Mouse (Mus musculus): ENCODE data around the gene Plekhh3.

- TF ChIP-seq MYOG (IDR thresholded peaks at IDR 0.05; ENCODE audit: control insufficient read depth, extremely low read depth, insufficient read length) (no peak), CTCF (IDR thresholded peaks at IDR 0.05; ENCODE audit: control insufficient read depth, insufficient read depth, insufficient read length) (no peak), MYOD1 (IDR thresholded peaks at IDR 0.05; ENCODE audit: control insufficient read depth, insufficient read length, low read depth) (no peak), MAX (IDR thresholded peaks at IDR 0.05) (no peak), USF1 (IDR thresholded peaks at IDR 0.05; ENCODE audit: low read depth) (no peak), FOSL1 (IDR thresholded peaks at IDR 0.05; ENCODE audit: insufficient read depth, low read length, poor library complexity, severe bottlenecking) (no peak)
These were observed 30.9 kb downstream of the Plekhh3 start for GRCm38 (mm10) chr11:101140164-101140819.

All from C2C12 (cell line).